Mouse (Mus musculus) midbrain, embryonic 12.5 days (tissue): Measurements from ENCODE around the gene Glipr2. TPM values are rescaled to one million over a fixed set of nuclear protein-coding genes. Genes with fewer than 3 reads are reported as not detected.

Source experiments
- ATAC-seq: fragments of 200-750 bp; cut with Nextera tagmentation; 2 replicates; pipeline ENCODE4 v1.8.0; 2017; ENCODE audit warnings: low read depth, moderate TSS enrichment, moderate library complexity; ENCODE audit not compliant: low FRiP score
- H3K27ac ChIP-seq: fragments of 300-500 bp; sonication (generic); replicated peaks from 2 replicates; pipeline ENCODE4 v1.5.1; 2016; ENCODE audit warnings: mild to moderate bottlenecking
- H3K27me3 ChIP-seq: fragments of 300-500 bp; sonication (generic); 2 replicates; pipeline ENCODE4 v1.6.1; 2016; ENCODE audit warnings: mild to moderate bottlenecking
- H3K36me3 ChIP-seq: fragments of 300-500 bp; sonication (generic); 2 replicates; pipeline ENCODE4 v1.6.1; 2016
- H3K4me1 ChIP-seq: fragments of 300-500 bp; sonication (generic); 2 replicates; pipeline ENCODE4 v1.6.1; 2016
- H3K4me2 ChIP-seq: fragments of 300-500 bp; sonication (generic); replicated peaks from 2 replicates; pipeline ENCODE4 v1.6.1; 2016; ENCODE audit warnings: mild to moderate bottlenecking, moderate library complexity
- H3K4me3 ChIP-seq: fragments of 300-500 bp; sonication (generic); 2 replicates; pipeline ENCODE4 v1.5.1; 2016; ENCODE audit warnings: mild to moderate bottlenecking
- H3K9ac ChIP-seq: fragments of 300-500 bp; sonication (generic); replicated peaks from 2 replicates; pipeline ENCODE4 v1.6.1; 2016; ENCODE audit warnings: mild to moderate bottlenecking, moderate library complexity
- H3K9me3 ChIP-seq: fragments of 300-500 bp; sonication (generic); 2 replicates; pipeline ENCODE4 v1.6.1; 2016; ENCODE audit warnings: mild to moderate bottlenecking
- WGBS: fragments of 180-500 bp; shearing (Covaris S2); methylation state at CpG from one replicate; pipeline ENCODE4 v1.1.7; 2016; 5-methylcytosine and 5-hydroxymethylcytosine counted together
- polyA plus RNA-seq: library from polyadenylated mRNA; unstranded; fragments of >200 nt; fragmentation: Nextera tagmentation; extraction: Ambion mirVana; gene quantifications from 2 replicates; pipeline ENCODE4 v1.2.1, GENCODE M21; 2016

Glipr2 gene
- polyA plus RNA-seq, 1 experiment from 2014 or later, result 62.9 TPM

DNA sequence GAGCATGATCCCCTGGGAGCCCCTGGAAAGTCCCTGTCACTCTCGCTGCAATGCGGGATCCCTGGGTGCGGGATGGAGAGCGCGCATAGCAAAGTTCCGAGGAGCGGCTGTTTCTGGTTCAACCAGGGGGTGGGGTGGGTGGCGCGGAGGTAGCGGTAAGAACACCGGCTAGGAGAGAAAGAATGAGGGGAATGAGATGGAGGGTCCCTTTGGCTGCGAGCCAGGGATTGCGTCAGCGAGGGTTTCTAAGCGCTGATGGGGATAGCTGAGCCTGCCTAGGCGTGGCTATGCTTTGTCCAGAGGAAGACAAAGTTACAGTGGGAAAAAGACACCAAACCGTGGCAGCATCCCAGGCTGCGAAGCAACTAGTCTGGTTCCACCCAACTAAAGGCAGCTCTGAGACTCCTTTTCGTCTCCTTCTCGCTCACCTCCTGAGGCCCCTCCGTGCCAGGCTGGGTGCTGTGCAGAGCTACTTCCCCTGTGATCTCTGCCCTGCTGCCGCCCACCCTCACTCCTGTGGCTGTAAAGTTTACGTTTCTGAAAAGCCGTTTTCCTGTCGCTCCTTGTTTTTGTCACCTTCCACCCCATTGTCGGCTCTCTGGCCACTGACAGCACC is 753 bp downstream of the Glipr2 start:
- Histone ChIP-seq H3K9me3 (no peaks in the 10 kb centered on the region), H3K4me1 (peaks cover 11% of the 10 kb centered on the region), H3K9ac (peak overlapping the region; percentile 79), H3K4me3 (peak overlapping the region; percentile 67), H3K27me3 (peaks cover 63% of the 10 kb centered on the region), H3K4me2 (peak overlapping the region; percentile 95), H3K36me3 (no peaks in the 10 kb centered on the region), H3K27ac (peak overlapping the region; percentile 71)
- peak; percentile 78 for ATAC-seq
- WGBS, result 0% methylated on average over 26 of the region's 26 CpGs

DNA sequence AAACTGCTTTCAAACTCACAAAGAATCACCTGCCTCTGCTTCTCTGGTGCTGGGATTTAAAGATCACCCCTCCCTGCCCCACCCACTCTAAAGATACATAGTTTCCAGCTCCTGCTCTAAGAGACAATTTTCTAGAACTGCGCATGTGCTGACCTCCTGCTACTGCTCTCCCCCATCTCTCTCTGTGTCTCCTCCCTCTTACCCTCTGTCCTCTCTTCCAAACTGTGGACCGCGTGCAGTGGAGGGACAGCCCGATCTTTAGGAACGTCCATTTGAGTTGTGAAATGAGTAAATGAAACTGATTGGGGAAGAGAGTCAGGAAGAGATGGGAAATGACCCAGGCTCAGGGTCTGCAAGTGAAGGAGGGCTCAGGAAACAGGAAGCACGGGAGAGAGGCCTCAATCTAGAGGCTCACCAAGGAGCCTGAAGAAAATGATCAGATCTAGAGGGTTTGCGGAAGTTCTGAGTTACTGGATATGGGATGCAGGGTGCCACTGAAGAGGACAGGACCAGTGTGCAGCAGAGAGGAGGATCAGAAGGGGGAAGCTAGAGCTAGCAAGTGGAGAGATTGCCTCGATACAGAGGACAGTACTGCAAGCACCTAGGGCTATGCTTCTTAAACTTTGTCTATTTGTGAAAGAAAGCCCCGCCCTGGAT is 2.5 kb downstream of the Glipr2 start:
- WGBS, result 72% methylated on average over 9 of the region's 9 CpGs
- Histone ChIP-seq H3K4me1 (peaks cover 12% of the 10 kb centered on the region), H3K27ac (no peak overlapping the region), H3K36me3 (no peaks in the 10 kb centered on the region), H3K4me2 (no peak overlapping the region), H3K9me3 (no peaks in the 10 kb centered on the region), H3K4me3 (no peak overlapping the region), H3K9ac (no peak overlapping the region), H3K27me3 (peaks cover 77% of the 10 kb centered on the region)
- no peak for ATAC-seq

DNA sequence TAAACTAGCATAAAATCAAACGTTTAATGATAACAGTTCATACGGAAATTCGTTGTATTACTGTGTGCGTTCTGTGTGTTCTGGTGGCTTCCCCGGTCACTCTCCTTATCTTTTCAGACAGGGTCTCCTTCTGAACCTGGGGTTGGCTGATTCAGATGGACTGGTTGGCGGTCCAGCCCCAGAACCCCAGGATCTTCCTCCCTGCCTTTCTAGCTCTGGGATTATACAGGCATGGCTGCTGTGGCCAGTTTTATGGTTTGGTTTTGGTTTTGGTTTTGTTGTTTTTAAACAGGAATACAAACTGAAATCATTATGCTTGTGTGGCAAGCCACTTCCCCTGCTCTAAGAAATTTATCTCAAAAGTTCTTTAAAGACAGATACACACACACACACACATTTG is 3.0 kb downstream of the Glipr2 start:
- Histone ChIP-seq H3K36me3 (no peaks in the 10 kb centered on the region), H3K27ac (no peak overlapping the region), H3K4me2 (no peak overlapping the region), H3K9me3 (no peaks in the 10 kb centered on the region), H3K4me1 (peaks cover 13% of the 10 kb centered on the region), H3K27me3 (peaks cover 81% of the 10 kb centered on the region), H3K4me3 (no peak overlapping the region), H3K9ac (no peak overlapping the region)
- no peak for ATAC-seq
- WGBS, result 92% methylated on average over 6 of the region's 6 CpGs

DNA sequence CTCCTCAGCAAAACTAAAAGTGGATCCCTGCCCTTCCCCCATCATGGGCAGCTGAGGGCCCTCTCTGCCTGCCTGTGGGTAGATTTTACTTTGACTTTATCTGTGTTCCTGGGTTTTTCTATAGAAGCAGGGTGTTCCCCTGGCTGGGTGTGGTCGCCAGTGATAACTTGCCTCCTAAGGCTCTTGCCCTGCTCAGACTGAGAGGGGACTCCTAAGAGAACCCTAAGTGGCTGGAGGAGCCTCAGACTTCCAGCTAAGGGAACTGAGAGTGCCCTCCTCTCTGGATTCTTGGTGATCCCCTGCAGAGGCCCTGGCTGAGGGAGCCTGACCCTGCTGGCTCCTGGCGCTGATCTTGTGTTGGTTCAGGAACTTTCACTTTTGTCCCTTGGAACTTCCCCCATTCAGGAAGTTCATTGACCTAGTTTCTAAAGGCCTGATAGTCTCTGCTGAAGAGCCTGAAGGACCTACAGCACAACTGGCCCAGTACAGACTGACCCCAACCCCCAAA is 7.2 kb downstream of the Glipr2 start:
- H3K27ac ChIP-seq, result no peak overlapping the region
- no peak for ATAC-seq
- no peaks in the 10 kb centered on the region for H3K36me3 ChIP-seq
- peaks cover 11% of the 10 kb centered on the region for H3K4me1 ChIP-seq
- no peaks in the 10 kb centered on the region for H3K9me3 ChIP-seq
- H3K9ac ChIP-seq, result no peak overlapping the region
- H3K4me2 ChIP-seq, result no peak overlapping the region
- 42% methylated on average over 2 of the region's 2 CpGs for WGBS
- peaks cover 79% of the 10 kb centered on the region for H3K27me3 ChIP-seq
- no peak overlapping the region for H3K4me3 ChIP-seq

DNA sequence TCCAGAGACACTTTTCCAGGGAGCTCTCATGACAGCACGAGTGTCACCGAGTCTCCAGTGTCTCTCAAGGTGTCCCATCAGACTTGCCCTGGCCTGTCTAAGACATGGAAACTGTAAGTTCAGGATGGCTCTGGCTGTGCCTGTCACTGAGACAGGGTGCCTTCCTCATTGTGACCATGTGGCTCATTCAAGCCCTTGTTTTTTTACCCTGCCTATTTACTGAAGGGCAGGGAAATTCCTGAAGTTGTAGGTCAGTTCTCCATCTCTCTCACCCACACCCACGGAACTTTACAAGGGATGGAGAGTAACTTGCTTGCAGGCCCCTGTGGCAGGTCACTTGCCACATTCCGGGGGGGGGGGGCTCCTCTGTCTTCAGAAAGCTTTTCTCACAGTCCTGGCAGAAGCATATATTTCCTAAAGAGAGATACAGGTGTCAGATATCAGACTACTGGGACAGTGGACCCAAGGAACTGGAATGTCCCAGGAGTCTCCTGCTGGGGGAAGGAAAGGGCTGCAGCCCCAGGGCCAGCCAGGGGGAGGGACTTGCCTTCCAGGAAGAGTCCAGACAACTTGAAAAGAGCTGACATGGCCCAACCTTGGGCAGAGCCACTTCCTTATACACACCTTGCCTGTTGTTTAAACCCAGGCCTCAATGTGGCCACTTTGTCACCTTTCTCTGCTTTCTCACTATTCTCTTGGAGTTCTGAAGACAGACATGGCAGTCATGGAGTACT is 7.9 kb downstream of the Glipr2 start:
- Histone ChIP-seq H3K9me3 (no peaks in the 10 kb centered on the region), H3K27ac (no peak overlapping the region), H3K27me3 (peaks cover 72% of the 10 kb centered on the region), H3K4me2 (no peak overlapping the region), H3K36me3 (no peaks in the 10 kb centered on the region), H3K4me1 (peaks cover 16% of the 10 kb centered on the region), H3K9ac (no peak overlapping the region), H3K4me3 (no peak overlapping the region)
- ATAC-seq, result no peak
- WGBS, result 53% methylated on average over 4 of the region's 4 CpGs

DNA sequence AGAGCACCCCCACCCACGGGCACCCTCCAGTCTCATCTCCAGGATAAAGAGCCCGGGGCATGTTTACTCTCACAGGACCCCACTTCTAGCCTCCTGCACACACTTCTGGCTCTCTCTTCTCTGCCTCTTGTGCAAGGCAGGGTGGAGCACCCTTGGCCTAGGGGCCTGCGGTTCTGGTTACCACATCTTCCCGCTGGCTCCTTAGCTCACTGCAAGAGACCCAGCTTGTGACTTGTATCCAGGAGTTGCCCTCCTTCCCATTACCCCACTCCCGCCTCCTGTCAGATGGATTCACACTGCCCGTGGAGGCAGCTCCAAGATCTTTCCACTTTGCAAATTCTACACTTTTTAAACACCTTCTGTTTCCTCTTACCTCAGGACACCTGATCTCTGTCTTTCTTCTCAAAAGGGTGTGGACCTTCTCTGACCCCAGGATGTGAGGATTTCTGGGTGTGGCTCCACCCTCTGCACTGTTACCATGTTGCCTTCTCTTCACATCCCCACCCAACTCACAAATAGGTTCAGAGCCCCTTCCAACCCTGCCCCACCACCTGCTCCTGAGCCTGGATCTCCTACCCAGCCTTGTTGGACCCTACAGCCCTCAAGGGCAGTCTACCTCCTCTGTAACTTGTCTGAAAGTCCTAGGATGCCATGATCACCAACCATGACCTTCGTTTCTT is 8.8 kb downstream of the Glipr2 start:
- Histone ChIP-seq H3K4me1 (peaks cover 16% of the 10 kb centered on the region), H3K4me3 (no peak overlapping the region), H3K36me3 (no peaks in the 10 kb centered on the region; the same call in 1 of the 2 replicates), H3K9me3 (no peaks in the 10 kb centered on the region), H3K27ac (no peak overlapping the region), H3K27me3 (peaks cover 74% of the 10 kb centered on the region), H3K4me2 (no peak overlapping the region), H3K9ac (no peak overlapping the region)
- WGBS, result 78% methylated on average over 7 of the region's 7 CpGs
- ATAC-seq, result no peak

DNA sequence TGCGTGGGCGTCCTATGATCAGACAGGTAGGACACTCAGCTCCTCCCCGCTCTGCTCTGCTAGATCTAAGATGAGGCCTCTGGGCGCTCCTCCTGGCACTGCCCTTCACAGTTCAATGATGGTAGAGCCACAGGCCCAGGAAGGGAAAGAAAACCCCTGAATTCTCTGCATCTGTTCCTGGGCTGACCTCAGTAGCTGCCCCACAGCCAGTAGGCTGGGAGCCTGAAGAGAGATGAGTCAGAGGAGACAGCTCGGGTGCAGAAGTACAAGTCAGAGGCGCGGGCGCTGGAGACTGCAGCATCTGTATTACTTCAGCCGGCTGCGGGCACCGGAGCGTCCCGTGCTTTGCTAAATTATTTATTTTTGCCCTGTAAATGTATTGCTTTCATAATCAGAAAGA is 11.4 kb downstream of the Glipr2 start:
- Histone ChIP-seq H3K9me3 (no peaks in the 10 kb centered on the region), H3K4me1 (peaks cover 31% of the 10 kb centered on the region), H3K27ac (no peak overlapping the region), H3K4me3 (no peak overlapping the region), H3K36me3 (no peaks in the 10 kb centered on the region; the same call in 1 of the 2 replicates), H3K4me2 (no peak overlapping the region), H3K27me3 (peaks cover 61% of the 10 kb centered on the region), H3K9ac (no peak overlapping the region)
- 42% methylated on average over 13 of the region's 13 CpGs for WGBS
- ATAC-seq, result no peak

DNA sequence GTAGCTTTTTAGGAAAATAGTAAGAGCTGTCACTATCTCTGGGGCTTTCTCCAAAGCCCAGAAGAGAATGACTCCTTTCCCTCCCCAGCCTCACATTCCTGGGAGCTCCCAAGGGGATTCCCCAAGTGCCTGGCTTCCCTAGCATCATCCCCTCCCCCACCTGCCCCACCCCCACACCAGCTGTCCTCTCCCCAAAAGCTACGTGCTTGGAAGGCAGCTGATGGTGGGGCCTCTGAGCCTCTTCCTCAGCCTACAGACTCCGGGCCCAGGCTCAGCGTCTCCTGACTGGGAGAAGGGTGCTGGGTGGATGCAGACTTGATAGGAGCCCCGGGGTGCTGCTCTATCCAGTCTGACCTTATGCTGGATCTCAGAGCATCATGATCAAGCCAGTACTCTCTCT is 12.2 kb downstream of the Glipr2 start:
- H3K9ac ChIP-seq, result no peak overlapping the region
- no peaks in the 10 kb centered on the region for H3K9me3 ChIP-seq
- H3K27me3 ChIP-seq, result peaks cover 58% of the 10 kb centered on the region
- 6% methylated on average over 4 of the region's 4 CpGs for WGBS
- no peak overlapping the region for H3K4me3 ChIP-seq
- peak; percentile 32; the same call in 1 of the 2 replicates for ATAC-seq
- no peak overlapping the region for H3K4me2 ChIP-seq
- H3K36me3 ChIP-seq, result no peaks in the 10 kb centered on the region; the same call in 1 of the 2 replicates
- peaks cover 32% of the 10 kb centered on the region for H3K4me1 ChIP-seq
- H3K27ac ChIP-seq, result no peak overlapping the region; the same call in 1 of the 2 replicates

DNA sequence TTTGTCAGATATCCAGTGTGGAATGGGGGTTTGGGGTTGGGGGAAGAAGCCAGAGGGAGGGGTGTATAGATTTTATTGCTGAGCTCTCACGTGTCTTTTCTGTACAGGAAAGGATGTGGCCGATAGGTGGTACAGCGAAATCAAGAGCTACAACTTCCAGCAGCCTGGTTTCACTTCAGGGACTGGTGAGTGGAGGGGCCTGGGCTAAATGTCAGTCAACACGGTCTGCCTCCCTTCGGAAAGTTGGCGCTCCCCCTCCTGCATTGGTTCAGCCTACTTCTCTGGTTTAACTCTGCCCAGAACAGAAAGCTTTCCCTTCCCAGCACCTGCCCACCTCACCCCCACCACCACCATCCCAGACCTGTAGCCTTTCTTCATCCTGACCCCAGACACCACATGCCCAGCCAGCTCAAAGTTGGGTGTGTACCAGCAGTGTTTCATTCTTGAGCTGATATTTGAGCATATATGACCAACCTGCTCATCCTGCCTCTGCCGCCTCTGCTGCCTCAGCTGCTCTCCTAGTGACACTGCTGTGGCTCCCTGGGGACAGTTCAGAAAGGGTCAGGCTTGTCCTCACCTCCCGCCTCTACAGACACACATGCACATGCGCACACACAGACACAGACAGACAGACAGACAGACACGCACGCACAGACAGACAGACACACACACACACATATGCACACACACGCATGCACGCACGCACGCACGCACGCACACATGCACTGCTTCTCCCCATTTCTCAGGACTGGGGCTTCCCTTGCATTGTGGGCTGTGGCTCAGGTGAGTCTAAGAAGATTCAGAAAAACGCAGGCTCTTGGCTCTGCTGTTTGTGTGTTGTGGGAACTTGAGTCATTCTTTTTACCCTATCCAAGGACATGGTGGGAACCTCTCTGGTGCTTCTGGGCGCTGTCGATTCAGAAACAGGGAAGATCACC is 13.5 kb downstream of the Glipr2 start:
- Histone ChIP-seq H3K4me2 (no peak overlapping the region), H3K4me3 (no peak overlapping the region), H3K9ac (no peak overlapping the region), H3K36me3 (no peaks in the 10 kb centered on the region; the same call in 1 of the 2 replicates), H3K4me1 (peaks cover 30% of the 10 kb centered on the region), H3K27ac (no peak overlapping the region), H3K9me3 (no peaks in the 10 kb centered on the region), H3K27me3 (peaks cover 59% of the 10 kb centered on the region)
- no peak for ATAC-seq
- WGBS, result 79% methylated on average over 20 of the region's 20 CpGs

DNA sequence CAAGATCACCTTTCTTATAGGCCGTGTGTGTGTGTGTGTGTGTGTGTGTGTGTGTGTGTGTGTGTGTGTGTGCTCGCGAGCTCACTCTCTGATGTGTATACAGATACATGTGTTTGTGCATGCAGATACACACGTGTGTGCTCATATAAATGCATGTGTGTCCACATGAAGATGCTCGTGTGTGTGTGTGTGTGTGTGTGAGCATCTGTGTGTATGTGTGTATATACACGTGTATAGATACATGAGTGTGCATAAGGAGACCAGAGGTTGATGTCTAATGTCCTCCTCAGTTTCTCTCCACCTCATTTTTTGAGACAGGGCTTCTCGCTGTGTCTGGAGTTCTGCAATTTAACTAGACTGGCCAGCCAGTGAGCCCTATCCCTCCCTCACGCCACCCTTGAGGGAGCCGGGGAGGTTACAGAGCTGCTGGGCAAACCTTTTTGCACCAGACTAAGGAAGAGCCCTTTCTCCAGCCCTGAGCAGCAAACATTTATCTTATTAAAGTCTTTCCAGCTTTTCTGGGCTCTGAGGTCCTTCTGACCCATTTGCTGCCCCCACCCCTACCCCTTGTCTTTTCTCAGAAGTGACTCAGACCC is 14.4 kb downstream of the Glipr2 start:
- peaks cover 30% of the 10 kb centered on the region for H3K4me1 ChIP-seq

More for the DNA sequence above, 14.4 kb downstream of the Glipr2 start:
- H3K27ac ChIP-seq, result peak overlapping the region; percentile 54; the same call in 1 of the 2 replicates
- peak overlapping the region; percentile 7; the same call in 1 of the 2 replicates for H3K4me2 ChIP-seq
- no peak for ATAC-seq
- no peaks in the 10 kb centered on the region; the same call in 1 of the 2 replicates for H3K36me3 ChIP-seq
- H3K9me3 ChIP-seq, result no peaks in the 10 kb centered on the region
- 65% methylated on average over 9 of the region's 9 CpGs for WGBS
- H3K27me3 ChIP-seq, result peaks cover 58% of the 10 kb centered on the region
- no peak overlapping the region for H3K4me3 ChIP-seq
- no peak overlapping the region for H3K9ac ChIP-seq
